Mouse (Mus musculus) ES-Bruce4 (cell line): Measurements from ENCODE around the gene Rrm2.

Experiments used
- CTCF ChIP-seq: IDR thresholded peaks from one replicate; pipeline ENCODE4 v1.8.1; 2011; ENCODE audit warnings: low read depth, low read length
- EP300 ChIP-seq: IDR thresholded peaks from 2 replicates; pipeline ENCODE4 v1.6.1; 2011; ENCODE audit warnings: low read depth, low read length; ENCODE audit not compliant: insufficient read depth
- POLR2A ChIP-seq: IDR thresholded peaks from one replicate; pipeline ENCODE4 v1.8.1; 2011; ENCODE audit warnings: low read length; ENCODE audit not compliant: insufficient read depth

DNA sequence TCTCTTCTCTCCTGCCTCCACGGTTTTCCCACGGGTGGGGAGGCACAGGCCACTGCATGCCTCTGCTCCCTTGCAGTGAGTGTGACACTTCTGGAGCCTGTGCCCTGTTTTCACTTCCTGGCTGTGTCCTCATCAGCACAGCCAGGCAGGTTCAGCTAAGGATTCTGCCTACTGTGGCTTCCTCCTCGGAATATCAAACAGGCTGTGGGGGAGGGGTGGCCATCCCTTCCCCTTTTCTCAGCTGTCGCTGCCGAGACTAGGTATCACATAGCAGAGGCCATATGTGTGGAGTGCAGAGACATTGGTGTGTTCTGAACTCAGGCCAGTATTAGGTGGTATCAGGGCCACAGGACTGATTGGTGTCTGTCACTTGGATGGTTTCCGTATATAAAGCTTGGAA is 50.3 kb downstream of the Rrm2 start:
- no peak for TF ChIP-seq CTCF
- no peak for TF ChIP-seq POLR2A
- TF ChIP-seq EP300: no peak
